Mouse (Mus musculus) limb, embryonic 12.5 days (tissue): ENCODE measurements around the gene 1810010H24Rik. TPM values are rescaled to one million over a fixed set of nuclear protein-coding genes. Genes with fewer than 3 reads are reported as not detected.
"Not testable (repeated sequence)": the region's sequence is repeated elsewhere in the genome, so short reads cannot be mapped to it uniquely, and the experiment has no call there.

Experiments used
- ATAC-seq: fragments of 200-750 bp; cut with Nextera tagmentation; 2 replicates; pipeline ENCODE4 v1.8.0; 2017; ENCODE audit warnings: low read depth, moderate TSS enrichment; ENCODE audit not compliant: insufficient number of reproducible peaks, insufficient read depth, low FRiP score, low TSS enrichment
- H3K27ac ChIP-seq: fragments of 300-500 bp; sonication (generic); 2 replicates; pipeline ENCODE4 v1.5.1; 2016; ENCODE audit warnings: mild to moderate bottlenecking, moderate library complexity
- H3K27me3 ChIP-seq: fragments of 300-500 bp; sonication (generic); 2 replicates; pipeline ENCODE4 v1.6.1; 2016; ENCODE audit warnings: mild to moderate bottlenecking, moderate library complexity
- H3K36me3 ChIP-seq: fragments of 300-500 bp; sonication (generic); 2 replicates; pipeline ENCODE4 v1.6.1; 2016; ENCODE audit warnings: mild to moderate bottlenecking, moderate library complexity
- H3K4me1 ChIP-seq: fragments of 300-500 bp; sonication (generic); replicated peaks from 2 replicates; pipeline ENCODE4 v1.6.1; 2016
- H3K4me2 ChIP-seq: fragments of 300-500 bp; sonication (generic); 2 replicates; pipeline ENCODE4 v1.6.1; 2016; ENCODE audit warnings: mild to moderate bottlenecking, moderate library complexity
- H3K4me3 ChIP-seq: fragments of 300-500 bp; sonication (generic); replicated peaks from 2 replicates; pipeline ENCODE4 v1.5.1; 2016; ENCODE audit warnings: mild to moderate bottlenecking
- H3K9ac ChIP-seq: fragments of 300-500 bp; sonication (generic); replicated peaks from 2 replicates; pipeline ENCODE4 v1.6.1; 2016; ENCODE audit warnings: mild to moderate bottlenecking, moderate library complexity
- H3K9me3 ChIP-seq: fragments of 300-500 bp; sonication (generic); 2 replicates; pipeline ENCODE4 v1.6.1; 2016; ENCODE audit warnings: mild to moderate bottlenecking, moderate library complexity
- WGBS: fragments of 180-500 bp; shearing (Covaris S2); methylation state at CpG from one replicate; pipeline ENCODE4 v1.1.7; 2016; 5-methylcytosine and 5-hydroxymethylcytosine counted together
- polyA plus RNA-seq: library from polyadenylated mRNA; unstranded; fragments of >200 nt; fragmentation: Nextera tagmentation; extraction: Ambion mirVana; gene quantifications from 2 replicates; pipeline ENCODE4 v1.2.1, GENCODE M21; 2016

The 1810010H24Rik gene
- polyA plus RNA-seq, result 1.8 and 2.0 TPM in 2 replicates

DNA sequence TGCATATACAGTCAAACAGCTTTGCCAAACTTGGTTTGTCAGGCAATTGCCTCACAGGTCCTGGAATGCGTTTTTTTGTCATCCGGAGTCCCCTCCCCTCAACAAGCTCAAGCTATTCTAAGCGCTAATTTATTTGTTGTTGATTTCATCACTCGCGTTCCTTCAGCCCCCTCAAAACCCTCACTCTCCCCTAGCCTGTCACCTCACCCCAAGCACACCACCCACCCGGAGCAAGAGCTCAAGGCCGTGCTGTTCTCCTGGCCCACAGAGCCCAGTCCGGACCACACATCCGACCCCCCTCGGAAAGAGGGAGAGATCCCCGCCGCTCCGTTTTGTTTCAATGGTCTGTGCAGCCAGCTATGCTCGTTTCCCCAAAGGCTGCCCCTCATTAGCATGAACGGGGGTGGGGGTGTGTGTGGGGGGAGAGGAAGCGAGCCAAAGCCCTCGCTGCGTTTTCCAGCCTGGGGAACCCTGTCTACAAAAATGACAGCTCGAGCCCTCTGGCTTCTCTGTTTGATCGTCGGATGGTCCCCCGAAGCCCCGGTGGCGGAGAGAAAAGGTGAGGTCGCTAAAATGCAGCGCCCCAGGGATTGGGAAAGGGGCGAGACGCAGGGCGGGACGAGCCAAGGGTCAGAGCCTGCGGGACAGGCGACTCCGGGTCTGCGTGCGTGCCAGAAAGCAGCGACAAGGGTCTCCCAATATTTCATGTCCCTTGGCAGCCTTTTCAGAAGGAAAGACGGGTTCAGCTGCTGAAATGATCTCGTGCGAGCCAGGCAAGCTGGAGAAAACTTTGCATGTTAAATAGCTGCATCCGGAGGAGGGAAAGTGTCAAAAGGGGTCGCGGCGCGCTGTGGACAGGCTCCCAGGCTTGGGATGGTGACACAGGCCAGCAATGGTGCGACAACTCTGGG is at the start of gene 1810010H24Rik:
Gene 1810010H24Rik, plus strand, starts transcription at position 271 of the 911 bp plus-strand sequence.
- under 1% methylated on average over 45 of the region's 45 CpGs for WGBS
- H3K9ac ChIP-seq, result peak within 1 kb of the TSS; percentile 61
- H3K4me1 ChIP-seq, result peaks cover 25% of the 10 kb centered on the region
- no peak for ATAC-seq
- no peaks in the 10 kb centered on the region for H3K9me3 ChIP-seq
- H3K4me3 ChIP-seq, result peak within 1 kb of the TSS; percentile 52
- H3K27ac ChIP-seq, result no peak within 1 kb of the TSS
- H3K27me3 ChIP-seq, result peaks cover 43% of the 10 kb centered on the region
- H3K4me2 ChIP-seq, result peak within 1 kb of the TSS; percentile 92
- H3K36me3 ChIP-seq, result no peaks in the 10 kb centered on the region

DNA sequence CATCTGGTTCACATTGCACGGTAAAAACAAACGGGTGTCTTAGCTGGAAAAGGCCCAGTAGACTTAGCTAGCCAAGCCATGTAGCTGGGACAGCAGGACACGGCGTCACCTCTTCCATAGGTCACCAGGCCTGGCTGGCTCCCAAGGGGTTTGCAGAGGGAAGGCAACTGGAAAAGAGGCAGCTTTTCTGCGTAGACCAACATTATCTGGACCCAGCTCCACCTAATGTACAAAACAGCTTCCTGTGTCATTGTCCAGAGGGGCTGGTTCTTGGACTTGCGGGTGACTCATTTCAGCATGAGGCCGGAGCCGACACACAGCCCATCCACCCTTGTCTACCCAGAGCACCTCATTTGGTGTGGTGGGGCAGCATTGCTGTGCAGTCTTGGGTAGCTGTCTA is 49.3 kb upstream of the 1810010H24Rik start:
- WGBS, result 78% methylated on average over 8 of the region's 8 CpGs
- no peak for ATAC-seq

DNA sequence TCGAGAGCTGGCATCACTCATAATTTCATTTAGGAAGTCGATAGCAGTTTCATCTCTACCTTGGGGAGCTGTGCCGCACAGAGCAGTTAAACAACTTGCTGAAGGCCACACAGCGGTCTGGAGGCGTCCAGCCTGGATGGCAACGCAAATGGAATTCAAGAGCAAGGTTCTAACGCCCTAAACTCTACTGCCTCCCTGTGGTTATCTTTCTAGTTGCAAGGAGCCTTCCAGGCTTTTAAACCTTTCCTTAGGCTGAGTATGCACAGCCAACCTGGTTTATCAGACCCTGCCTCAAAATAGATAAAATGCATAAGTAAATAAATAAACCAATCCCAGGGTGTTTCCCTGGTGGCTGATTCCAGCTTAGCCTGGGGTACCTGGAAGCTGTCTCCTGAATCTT is 45.0 kb upstream of the 1810010H24Rik start:
- Histone ChIP-seq H3K36me3 (no peaks in the 10 kb centered on the region), H3K9me3 (no peaks in the 10 kb centered on the region), H3K27me3 (no peaks in the 10 kb centered on the region), H3K9ac (no peak overlapping the region), H3K4me2 (no peak overlapping the region), H3K4me1 (no peaks in the 10 kb centered on the region), H3K4me3 (no peak overlapping the region), H3K27ac (no peak overlapping the region)
- no peak for ATAC-seq
- WGBS, result 33% methylated on average over 7 of the region's 7 CpGs

More for the DNA sequence above, 49.3 kb upstream of the 1810010H24Rik start:
- H3K9me3 ChIP-seq, result no peaks in the 10 kb centered on the region
- no peak overlapping the region for H3K4me3 ChIP-seq
- H3K4me1 ChIP-seq, result no peaks in the 10 kb centered on the region
- H3K27ac ChIP-seq, result no peak overlapping the region
- no peaks in the 10 kb centered on the region for H3K36me3 ChIP-seq
- no peak overlapping the region for H3K9ac ChIP-seq
- H3K27me3 ChIP-seq, result no peaks in the 10 kb centered on the region
- H3K4me2 ChIP-seq, result no peak overlapping the region

DNA sequence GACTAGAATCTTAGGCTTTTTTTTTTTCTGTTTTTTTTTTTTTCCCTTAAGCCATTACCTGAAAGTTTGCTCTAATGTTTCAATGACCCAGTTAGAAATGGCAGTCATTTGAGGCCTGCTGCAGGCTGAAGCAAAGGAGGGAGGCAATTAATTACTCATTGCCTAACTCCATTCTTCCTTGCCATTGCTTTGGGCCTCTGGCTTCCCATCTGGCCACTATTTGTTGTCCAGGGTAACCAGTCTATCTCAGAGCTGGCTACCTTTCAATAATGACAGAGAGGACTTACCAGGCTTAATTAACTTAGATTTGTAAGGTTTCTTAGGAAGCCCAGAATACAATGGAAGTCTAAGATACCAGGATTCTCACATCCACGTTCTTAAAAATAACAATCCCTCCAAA is 43.7 kb upstream of the 1810010H24Rik start:
- Histone ChIP-seq H3K4me1 (no peaks in the 10 kb centered on the region), H3K36me3 (peaks cover 8% of the 10 kb centered on the region), H3K4me2 (no peak overlapping the region), H3K27me3 (no peaks in the 10 kb centered on the region), H3K27ac (no peak overlapping the region), H3K9me3 (no peaks in the 10 kb centered on the region), H3K4me3 (no peak overlapping the region), H3K9ac (no peak overlapping the region)
- WGBS, result 53% methylated on average over 1 of the region's 1 CpGs
- no peak for ATAC-seq

DNA sequence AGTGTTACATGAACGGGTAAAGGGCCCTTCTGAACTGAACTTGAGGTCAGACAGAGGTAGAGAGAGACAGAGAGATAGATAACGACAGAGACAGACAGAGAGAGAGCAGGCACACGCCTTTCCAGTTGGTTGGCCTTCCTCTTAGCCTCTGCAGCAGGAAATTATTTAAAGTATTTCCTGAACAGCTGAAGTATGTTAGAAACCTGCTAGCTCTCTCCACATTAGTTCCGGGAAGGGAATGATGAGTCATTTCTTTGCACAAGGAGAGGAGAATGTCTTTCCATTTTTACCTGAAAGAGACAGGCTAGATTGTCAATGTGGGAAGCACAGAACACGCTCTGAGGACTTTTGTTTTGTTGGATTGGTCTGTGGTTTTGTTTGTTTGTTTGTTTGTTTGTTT is 43.1 kb upstream of the 1810010H24Rik start:
- H3K4me1 ChIP-seq, result no peaks in the 10 kb centered on the region
- H3K9me3 ChIP-seq, result no peaks in the 10 kb centered on the region
- H3K27me3 ChIP-seq, result no peaks in the 10 kb centered on the region
- no peak overlapping the region for H3K27ac ChIP-seq
- no peak overlapping the region for H3K4me3 ChIP-seq
- no peak overlapping the region for H3K9ac ChIP-seq
- H3K36me3 ChIP-seq, result peaks cover 14% of the 10 kb centered on the region
- 54% methylated on average over 5 of the region's 5 CpGs for WGBS
- no peak for ATAC-seq
- H3K4me2 ChIP-seq, result no peak overlapping the region

DNA sequence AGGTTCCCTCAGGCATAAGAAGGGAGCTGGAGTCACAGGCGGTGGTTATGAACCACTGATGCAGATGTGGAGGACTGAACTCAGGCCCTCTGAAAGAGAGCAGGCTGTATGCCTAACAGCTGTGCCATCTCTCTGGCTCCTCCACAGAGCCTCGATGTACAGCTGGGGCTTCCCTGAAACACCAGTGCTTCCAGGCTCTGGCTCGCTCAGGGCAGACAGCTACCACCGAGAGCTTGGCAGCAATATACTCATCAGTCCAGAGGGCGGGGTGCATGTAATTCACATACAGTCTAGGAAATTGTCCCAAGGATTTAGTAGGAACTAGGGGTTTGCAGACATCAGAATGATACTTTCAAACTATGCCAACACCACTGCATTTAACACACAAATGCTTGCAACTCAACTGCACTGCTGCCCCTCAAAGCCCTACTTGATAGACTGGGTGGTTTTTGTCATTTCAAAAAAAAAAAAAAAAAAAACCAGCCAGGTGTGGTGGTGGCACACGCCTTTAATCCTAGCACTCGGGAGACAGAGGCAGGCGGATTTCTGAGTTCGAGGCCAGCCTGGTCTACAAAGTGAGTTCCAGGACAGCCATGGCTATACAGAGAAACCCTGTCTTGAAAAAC is 39.4 kb upstream of the 1810010H24Rik start:
- H3K4me1 ChIP-seq, H3K9me3 ChIP-seq, H3K27me3 ChIP-seq, H3K9ac ChIP-seq, H3K4me2 ChIP-seq, H3K27ac ChIP-seq, ATAC-seq, H3K4me3 ChIP-seq: not testable (repeated sequence)
- H3K36me3 ChIP-seq, result peaks cover 48% of the 10 kb centered on the region
- WGBS, result 88% methylated on average over 9 of the region's 9 CpGs

DNA sequence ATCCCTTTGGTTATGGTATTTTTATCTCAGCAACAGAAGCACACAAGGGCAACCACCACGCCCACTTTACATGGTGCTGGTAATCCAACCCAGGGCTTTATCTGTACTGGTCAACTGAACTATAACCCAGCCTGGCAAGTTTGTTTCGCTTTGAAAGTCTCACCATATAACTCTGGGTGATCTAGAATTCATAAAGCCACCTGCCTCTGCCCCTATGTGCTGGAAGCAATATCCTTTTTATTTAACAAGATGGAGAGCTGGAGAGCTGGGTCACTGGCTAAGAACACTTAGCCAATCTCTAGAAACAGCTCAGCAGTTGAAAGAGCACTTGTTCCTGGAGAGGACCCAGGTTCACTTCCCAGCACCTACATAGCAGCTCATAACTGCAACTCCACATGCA is 38.1 kb upstream of the 1810010H24Rik start:
- no peak for ATAC-seq
- no peak overlapping the region for H3K27ac ChIP-seq
- no peaks in the 10 kb centered on the region for H3K9me3 ChIP-seq
- no peak overlapping the region for H3K4me3 ChIP-seq
- H3K4me2 ChIP-seq, result no peak overlapping the region
- no peak overlapping the region for H3K9ac ChIP-seq
- no peaks in the 10 kb centered on the region for H3K27me3 ChIP-seq
- WGBS, result 92% methylated on average over 2 of the region's 2 CpGs
- no peaks in the 10 kb centered on the region for H3K4me1 ChIP-seq
- H3K36me3 ChIP-seq, result peaks cover 60% of the 10 kb centered on the region

DNA sequence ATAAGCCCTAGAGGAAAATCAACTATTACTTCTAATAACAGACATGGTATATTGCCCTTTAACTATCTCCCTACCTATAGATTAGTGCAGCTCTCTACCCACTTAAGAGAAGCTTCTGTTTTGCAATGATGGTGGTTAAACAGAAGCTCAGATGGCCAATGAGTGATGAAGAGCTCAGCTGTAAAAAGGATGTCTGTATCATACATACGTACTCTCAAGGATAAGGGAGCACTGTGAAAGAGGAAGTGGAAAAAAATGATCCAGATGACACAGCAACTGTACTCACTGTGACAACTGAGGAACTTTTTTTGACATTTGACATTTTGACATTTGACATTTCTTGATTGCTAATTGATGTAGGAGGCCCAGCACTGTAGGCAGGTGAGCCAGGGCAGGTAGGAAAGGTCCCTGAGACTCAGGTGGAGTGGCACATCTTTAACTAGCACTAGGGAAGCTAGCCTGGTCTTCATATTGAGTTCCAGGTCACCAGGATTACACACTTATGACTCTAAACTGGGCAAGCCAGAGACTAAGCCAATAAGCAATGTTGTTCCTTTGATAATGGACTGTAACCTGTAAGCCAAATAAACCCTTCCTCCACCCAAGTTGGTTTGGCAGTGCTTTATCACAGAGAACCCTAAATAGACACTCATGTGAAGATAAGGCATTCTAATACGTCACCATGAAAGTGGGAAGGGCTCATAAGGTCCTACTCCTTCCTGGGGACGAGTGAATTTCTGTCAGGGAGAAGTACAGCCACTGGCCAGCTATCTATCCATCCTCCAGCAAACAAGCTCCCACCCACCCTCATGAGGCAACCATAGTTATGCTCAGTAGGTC is 31.0 kb upstream of the 1810010H24Rik start:
- no peaks in the 10 kb centered on the region for H3K27me3 ChIP-seq
- peaks cover 14% of the 10 kb centered on the region for H3K4me1 ChIP-seq
- no peak overlapping the region for H3K4me3 ChIP-seq
- H3K9ac ChIP-seq, result no peak overlapping the region
- no peak overlapping the region for H3K4me2 ChIP-seq
- H3K9me3 ChIP-seq, result no peaks in the 10 kb centered on the region
- ATAC-seq, result no peak
- H3K27ac ChIP-seq, result no peak overlapping the region
- H3K36me3 ChIP-seq, result peaks cover 75% of the 10 kb centered on the region
- WGBS, result 84% methylated on average over 3 of the region's 3 CpGs

DNA sequence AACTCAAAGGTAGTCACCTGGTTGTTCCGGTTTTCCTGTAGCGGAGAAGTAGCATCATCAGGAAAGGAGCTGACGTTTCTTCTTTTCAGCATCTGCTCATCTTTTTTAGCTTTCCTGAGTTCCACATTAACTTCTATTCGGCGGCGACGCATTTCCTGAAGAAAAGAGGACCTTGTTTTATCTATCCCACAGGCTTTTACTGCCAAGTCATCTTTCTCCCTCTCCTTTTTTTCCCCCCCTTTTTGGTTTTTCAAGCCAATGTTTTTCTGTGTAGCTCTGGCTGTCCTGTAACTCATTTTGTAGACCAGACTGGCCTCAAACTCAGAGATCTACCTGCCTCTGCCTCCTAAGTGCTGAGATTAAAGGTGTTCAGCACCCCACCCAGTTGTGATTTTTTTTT is 29.0 kb upstream of the 1810010H24Rik start:
- H3K9ac ChIP-seq, H3K27ac ChIP-seq, H3K9me3 ChIP-seq, H3K4me3 ChIP-seq, H3K27me3 ChIP-seq, ATAC-seq: not testable (repeated sequence)
- H3K36me3 ChIP-seq, result peaks cover 55% of the 10 kb centered on the region
- H3K4me1 ChIP-seq, result peaks cover 14% of the 10 kb centered on the region
- H3K4me2 ChIP-seq, result peak overlapping the region; percentile 66
- WGBS, result 97% methylated on average over 7 of the region's 7 CpGs

DNA sequence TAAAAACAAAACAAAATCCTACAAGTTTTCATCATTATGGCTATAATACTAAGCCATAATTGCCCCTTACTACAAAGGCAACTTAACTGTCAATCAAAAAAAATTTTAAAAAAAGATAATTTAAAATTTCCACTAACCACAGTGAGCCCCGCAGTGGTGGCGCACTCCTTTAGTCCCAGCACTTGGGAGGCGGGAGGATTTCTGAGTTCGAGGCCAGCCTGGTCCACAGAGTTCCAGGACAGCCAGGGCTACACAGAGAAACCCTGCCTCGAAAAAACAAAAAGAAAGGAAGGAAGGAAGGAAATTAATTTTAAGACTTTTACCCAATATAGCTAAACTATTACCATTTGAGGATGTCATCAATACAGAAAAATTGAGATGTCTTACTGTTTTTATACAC is 27.5 kb upstream of the 1810010H24Rik start:
- H3K4me3 ChIP-seq, result peak overlapping the region; percentile 99
- no peaks in the 10 kb centered on the region for H3K27me3 ChIP-seq
- H3K9ac ChIP-seq, result peak overlapping the region; percentile 90
- no peak overlapping the region for H3K27ac ChIP-seq
- H3K36me3 ChIP-seq, result peaks cover 42% of the 10 kb centered on the region
- peak overlapping the region; percentile 66 for H3K4me2 ChIP-seq
- H3K9me3 ChIP-seq, result no peaks in the 10 kb centered on the region
- ATAC-seq, result no peak
- peaks cover 14% of the 10 kb centered on the region for H3K4me1 ChIP-seq
- 22% methylated on average over 5 of the region's 5 CpGs for WGBS

DNA sequence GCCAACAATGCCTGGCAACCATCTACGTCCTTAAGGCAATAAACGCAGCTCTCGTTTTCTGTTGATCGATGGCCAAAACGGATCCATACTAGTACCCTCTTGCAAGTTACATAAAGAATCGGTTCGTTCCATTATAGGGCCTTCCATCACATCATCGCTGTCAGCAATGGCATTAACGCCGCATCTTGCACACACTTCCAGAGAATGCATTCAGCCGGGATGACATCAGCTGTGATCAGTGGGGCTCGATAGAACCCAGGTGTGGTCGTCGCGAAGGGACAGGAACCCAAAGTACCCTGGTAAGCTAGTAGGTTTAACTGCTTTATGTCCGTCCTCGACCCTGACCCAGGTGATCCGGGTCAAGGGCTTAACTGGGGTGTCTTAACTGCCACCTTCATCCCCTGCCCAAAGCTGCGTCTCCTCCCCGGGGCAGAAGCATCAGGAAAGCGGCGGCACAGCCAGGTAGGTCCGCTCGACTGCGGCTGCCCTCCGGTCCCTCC is 26.8 kb upstream of the 1810010H24Rik start:
- Histone ChIP-seq H3K4me1 (peaks cover 14% of the 10 kb centered on the region), H3K4me3 (peak overlapping the region; percentile 99), H3K9ac (peak overlapping the region; percentile 90), H3K27me3 (no peaks in the 10 kb centered on the region), H3K36me3 (peaks cover 36% of the 10 kb centered on the region), H3K4me2 (peak overlapping the region; percentile 66), H3K9me3 (no peaks in the 10 kb centered on the region), H3K27ac (peak overlapping the region; percentile 95)
- under 1% methylated on average over 26 of the region's 26 CpGs for WGBS
- ATAC-seq, result 0 out of 2 replicates have a peak, but pooled peaks have one; percentile 1
